Mouse (Mus musculus) erythroblast, embryonic 14.5 days (primary cell): ENCODE results near the gene Slc44a4.
"Not testable (repeated sequence)": the region's sequence is repeated elsewhere in the genome, so short reads cannot be mapped to it uniquely, and the experiment has no call there.

Source experiments
- GATA1 ChIP-seq: IDR thresholded peaks from 2 replicates; pipeline ENCODE4 v1.6.1; 2012; ENCODE audit warnings: low read length, inconsistent platforms, mixed read lengths
- TAL1 ChIP-seq: IDR thresholded peaks from 3 replicates; pipeline ENCODE4 v1.6.1; 2012; ENCODE audit warnings: low read length, inconsistent platforms, mixed read lengths

DNA sequence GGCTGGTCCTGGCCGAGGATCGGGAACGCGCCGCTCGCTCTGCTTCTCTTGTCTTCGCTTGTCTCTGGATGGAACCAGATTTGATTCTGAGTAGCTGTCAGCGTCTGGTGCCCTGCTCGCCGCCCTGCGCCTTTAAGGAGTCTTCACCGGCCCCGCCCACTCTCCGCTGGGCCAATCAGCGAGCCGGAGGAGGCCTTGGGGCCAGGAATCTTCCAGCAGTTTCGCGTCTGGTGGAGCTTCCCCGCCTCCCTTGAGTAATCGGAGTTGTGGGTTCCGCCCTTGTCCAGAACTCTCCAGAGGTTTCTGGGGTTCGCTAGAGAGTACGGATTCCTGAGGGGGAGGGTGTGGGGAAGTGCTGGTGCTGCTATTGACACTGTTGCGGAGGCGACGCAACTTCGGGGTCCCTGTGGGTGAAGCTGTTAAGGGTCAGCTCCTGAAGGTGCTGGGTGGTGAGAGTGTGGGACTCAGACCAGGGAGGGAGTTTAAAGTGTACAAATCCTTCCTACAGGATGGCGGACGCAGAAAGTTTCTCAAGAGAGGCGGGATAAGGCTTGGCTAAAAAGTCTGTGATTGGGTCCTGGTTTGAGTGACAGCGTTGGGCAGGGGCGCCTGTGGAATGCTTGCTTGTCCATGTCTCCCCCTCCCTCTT lies 45.0 kb downstream of the Slc44a4 start, which contains the start of gene Hspa1b:
- TF ChIP-seq GATA1, TAL1: not testable (repeated sequence)
